Mouse (Mus musculus) heart, adult 2 months (tissue): ENCODE results near the gene Gab2. TPM values are rescaled to one million over a fixed set of nuclear protein-coding genes. Genes with fewer than 3 reads are reported as not detected.
A peak's percentile ranks its signal among the peaks of the same experiment; 100 is the strongest.

Experiments
- DNase-seq, 2 experiments: peaks; one replicate each; pipeline ENCODE4 v3.0.0; 2021
- H3K27ac ChIP-seq: fragments of 200-600 bp; 2 replicates; pipeline ENCODE4 v1.8.1; 2022
- H3K27me3 ChIP-seq: fragments of 200-500 bp; 2 replicates; pipeline ENCODE4 v1.6.1; 2012; ENCODE audit warnings: mild to moderate bottlenecking, low read length, inconsistent platforms, mixed read lengths; ENCODE audit not compliant: control insufficient read depth, insufficient read depth
- H3K36me3 ChIP-seq: fragments of 200-500 bp; 2 replicates; pipeline ENCODE4 v1.6.1; 2012; ENCODE audit warnings: low read length, inconsistent platforms; ENCODE audit not compliant: control insufficient read depth, insufficient read depth
- H3K4me1 ChIP-seq: fragments of 200-500 bp; 2 replicates; pipeline ENCODE4 v1.6.1; 2011; ENCODE audit warnings: low read length; ENCODE audit not compliant: control insufficient read depth, insufficient read depth
- H3K4me3 ChIP-seq: fragments of 200-600 bp; 2 replicates; pipeline ENCODE4 v1.8.1; 2022
- H3K79me2 ChIP-seq: fragments of 200-500 bp; replicated peaks from 2 replicates; pipeline ENCODE4 v1.6.1; 2012; ENCODE audit warnings: mild to moderate bottlenecking, inconsistent platforms, low read length, moderate library complexity, mixed read lengths; ENCODE audit not compliant: control insufficient read depth, insufficient read depth
- H3K9ac ChIP-seq: fragments of 200-500 bp; 2 replicates; pipeline ENCODE4 v1.6.1; 2012; ENCODE audit warnings: low read depth, mild to moderate bottlenecking, control low read depth, inconsistent platforms, low read length, mixed read lengths
- CTCF ChIP-seq: fragments of 200-600 bp; IDR thresholded peaks from 2 replicates; pipeline ENCODE4 v1.8.1; 2022; ENCODE audit warnings: antibody characterized with exemption, mild to moderate bottlenecking, moderate library complexity
- EP300 ChIP-seq: fragments of 200-500 bp; IDR thresholded peaks from 2 replicates; pipeline ENCODE4 v1.6.1; 2011; ENCODE audit warnings: low read depth, low read length, control low read depth; ENCODE audit not compliant: insufficient read depth
- POLR2A ChIP-seq: fragments of 200-500 bp; IDR thresholded peaks from 2 replicates; pipeline ENCODE4 v1.6.1; 2011; ENCODE audit warnings: mild to moderate bottlenecking, low read depth, low read length, control low read depth; ENCODE audit not compliant: insufficient read depth
- WGBS: fragments of 180-500 bp; shearing (Covaris S2); methylation state at CpG from one replicate; pipeline ENCODE4 v1.1.7; 2018; 5-methylcytosine and 5-hydroxymethylcytosine counted together
- intact Hi-C: fragments of 180-260 bp; cut with DNase I; formaldehyde crosslinking; loops from one replicate; pipeline ENCODE4 v1.15.1; 2025
- polyA plus RNA-seq: library from polyadenylated mRNA; depleted of rRNA; stranded (reverse); fragments of >200 nt; gene quantifications from 2 replicates; pipeline ENCODE4 v1.2.3, GENCODE M21; 2012
- total RNA-seq, 2 experiments: library from RNA; stranded (reverse); gene quantifications; 2 replicates each; pipeline ENCODE4 v1.2.3; 2021

Gab2 gene
- total and polyA plus RNA-seq, 3 experiments: 15.9 to 17.6 (median 16.4) TPM

DNA sequence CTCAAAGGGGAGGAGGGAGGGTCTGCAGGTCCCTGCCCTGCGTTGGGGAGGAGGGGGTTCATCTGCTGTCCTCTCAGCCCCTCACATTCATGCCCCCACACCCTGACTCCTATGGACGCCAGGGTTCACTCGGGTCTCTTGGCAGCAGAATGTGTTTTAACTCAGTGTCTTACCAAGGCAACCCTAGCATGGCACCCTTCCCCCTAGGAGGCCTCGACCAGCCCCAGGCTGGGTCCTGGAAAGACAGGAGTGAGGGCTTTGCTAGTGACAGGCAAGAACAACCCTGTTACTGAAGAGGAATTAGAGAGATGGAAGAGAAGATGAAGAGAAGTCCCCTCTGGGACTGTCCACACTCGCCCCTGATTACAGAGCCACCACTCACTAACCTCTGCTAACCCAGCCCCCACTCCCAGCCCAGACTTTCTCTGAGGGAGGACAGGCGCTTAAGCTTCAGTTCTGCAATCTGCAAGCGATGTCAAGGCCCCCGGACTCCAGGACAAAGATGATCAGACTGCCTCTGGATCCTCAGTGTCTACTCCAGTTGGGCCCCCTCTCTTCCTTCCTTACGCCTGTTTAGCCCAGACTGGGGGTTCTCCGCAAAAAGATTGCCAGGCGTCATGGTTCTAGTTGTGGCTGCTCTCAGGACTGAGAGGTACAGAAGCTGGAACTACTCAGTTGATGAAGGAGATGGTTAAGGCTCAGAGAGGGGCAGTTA is 249.7 kb downstream of the Gab2 start:
- peak overlapping the region; percentile 95 for H3K4me3 ChIP-seq
- H3K4me1 ChIP-seq: no peaks in the 10 kb centered on the region; the same call in 1 of the 2 replicates
- H3K27me3 ChIP-seq: no peaks in the 10 kb centered on the region
- TF ChIP-seq POLR2A: no peak
- TF ChIP-seq EP300: no peak
- no peak for TF ChIP-seq CTCF
- H3K27ac ChIP-seq: no peak overlapping the region
- intact Hi-C loops: loop anchor here (2.0 to 5.0 kb wide), 2 partner anchors 41 to 148 kb away; partner anchors contain the start of gene Alg8
- no peaks in the 10 kb centered on the region for H3K36me3 ChIP-seq
- H3K9ac ChIP-seq: no peak overlapping the region; the same call in 1 of the 2 replicates
- WGBS: 59% methylated on average over 11 of the region's 11 CpGs
- H3K79me2 ChIP-seq: no peaks in the 10 kb centered on the region
- no peak for DNase-seq

DNA sequence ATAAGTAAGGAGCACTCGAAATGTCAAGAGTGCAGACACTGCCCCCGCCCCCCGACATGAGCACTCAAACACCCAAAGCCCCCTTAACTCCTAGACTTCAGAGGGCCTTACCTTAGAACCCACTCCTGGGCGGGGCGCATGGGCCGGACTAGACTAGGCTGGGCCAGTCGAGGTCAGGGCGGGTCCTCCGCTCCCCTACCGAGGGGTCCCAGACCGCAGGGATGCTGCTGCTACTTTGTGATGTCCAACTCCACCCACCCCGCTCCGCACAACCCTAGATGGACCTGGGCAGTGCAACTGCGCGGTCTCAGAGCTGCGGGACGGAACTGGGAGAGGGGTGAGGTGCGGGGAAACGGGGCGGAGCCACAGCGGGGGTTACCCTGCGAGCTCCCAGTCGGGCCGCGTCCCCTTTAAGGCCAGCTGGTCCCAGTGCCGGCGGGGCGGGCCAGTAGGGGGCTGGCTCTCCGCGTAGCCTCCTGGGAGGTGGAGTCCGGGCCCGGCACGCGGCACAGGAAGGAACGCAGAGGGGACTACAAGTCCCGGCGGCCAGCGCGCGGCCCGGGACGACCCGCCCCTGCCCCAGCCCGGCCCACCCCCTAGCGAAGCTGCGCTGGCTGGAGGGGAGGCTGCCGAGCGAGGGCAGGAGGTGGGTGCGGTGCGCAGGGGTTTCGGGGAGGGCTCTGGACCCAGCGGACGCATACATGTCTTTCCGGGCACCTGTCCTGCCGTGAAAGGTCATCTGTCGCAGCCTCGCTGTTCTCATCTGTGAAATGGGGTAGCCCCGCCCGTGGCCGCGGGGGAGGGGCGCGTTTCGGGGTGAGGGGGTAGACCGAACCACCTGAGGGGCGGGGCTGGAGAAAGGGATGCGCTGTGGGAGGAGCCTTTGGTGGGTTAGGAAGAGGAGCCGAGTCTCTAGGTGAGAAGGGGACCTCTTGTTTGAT is 250.6 kb downstream of the Gab2 start, which contains the start of the genes Usp35 and Kctd21:
TSS of gene Usp35 (minus strand) at position 295 of the 941 bp plus-strand sequence.
TSS of gene Kctd21 (plus strand) at position 602 of the 941 bp plus-strand sequence.
- no peaks in the 10 kb centered on the region for H3K79me2 ChIP-seq
- under 1% methylated on average over 68 of the region's 68 CpGs for WGBS
- no peaks in the 10 kb centered on the region for H3K27me3 ChIP-seq
- H3K4me3 ChIP-seq: peak within 1 kb of the TSS; percentile 95
- peak within 1 kb of the TSS; percentile 84 for H3K9ac ChIP-seq
- peak; percentile 48 for TF ChIP-seq CTCF
- TF ChIP-seq EP300: no peak
- peak; percentile 59 for TF ChIP-seq POLR2A
- intact Hi-C loops: loop anchor here (2.0 to 5.0 kb wide), 2 partner anchors 40 to 147 kb away; partner anchors contain the start of gene Alg8
- peak within 1 kb of the TSS; percentile 91 for H3K27ac ChIP-seq
- H3K36me3 ChIP-seq: no peaks in the 10 kb centered on the region
- no peaks in the 10 kb centered on the region; the same call in 1 of the 2 replicates for H3K4me1 ChIP-seq
- peak; percentile 95 to 97 for DNase-seq

DNA sequence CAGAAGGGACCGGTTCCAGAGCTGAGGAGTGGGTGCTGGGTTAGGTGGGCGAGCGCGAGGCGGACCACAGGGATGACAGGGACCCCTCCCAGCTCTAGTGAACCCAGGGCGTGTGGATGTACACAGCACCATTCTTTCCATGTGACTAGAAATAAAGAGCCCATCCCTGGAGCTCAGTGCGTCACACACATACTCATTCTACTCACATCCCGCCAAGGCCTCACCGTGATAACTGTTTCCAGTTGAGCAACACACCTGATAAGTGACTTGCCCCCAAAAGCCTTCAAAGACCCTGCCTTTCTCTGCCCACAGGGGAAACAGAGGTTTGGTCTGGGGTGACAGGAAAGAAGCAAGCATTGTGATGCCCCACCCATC is 251.3 kb downstream of the Gab2 start:
- Histone ChIP-seq H3K79me2 (no peaks in the 10 kb centered on the region), H3K4me1 (no peaks in the 10 kb centered on the region; the same call in 1 of the 2 replicates), H3K4me3 (peak overlapping the region; percentile 95), H3K9ac (peak overlapping the region; percentile 80), H3K27ac (peak overlapping the region; percentile 91), H3K27me3 (no peaks in the 10 kb centered on the region), H3K36me3 (no peaks in the 10 kb centered on the region)
- 3% methylated on average over 9 of the region's 9 CpGs for WGBS
- intact Hi-C loops: loop anchor here (5.0 kb wide), 1 partner anchor 40 kb away; the partner anchor contains the start of gene Alg8
- DNase-seq: no peak
- TF ChIP-seq CTCF: no peak
- no peak for TF ChIP-seq POLR2A
- TF ChIP-seq EP300: no peak

DNA sequence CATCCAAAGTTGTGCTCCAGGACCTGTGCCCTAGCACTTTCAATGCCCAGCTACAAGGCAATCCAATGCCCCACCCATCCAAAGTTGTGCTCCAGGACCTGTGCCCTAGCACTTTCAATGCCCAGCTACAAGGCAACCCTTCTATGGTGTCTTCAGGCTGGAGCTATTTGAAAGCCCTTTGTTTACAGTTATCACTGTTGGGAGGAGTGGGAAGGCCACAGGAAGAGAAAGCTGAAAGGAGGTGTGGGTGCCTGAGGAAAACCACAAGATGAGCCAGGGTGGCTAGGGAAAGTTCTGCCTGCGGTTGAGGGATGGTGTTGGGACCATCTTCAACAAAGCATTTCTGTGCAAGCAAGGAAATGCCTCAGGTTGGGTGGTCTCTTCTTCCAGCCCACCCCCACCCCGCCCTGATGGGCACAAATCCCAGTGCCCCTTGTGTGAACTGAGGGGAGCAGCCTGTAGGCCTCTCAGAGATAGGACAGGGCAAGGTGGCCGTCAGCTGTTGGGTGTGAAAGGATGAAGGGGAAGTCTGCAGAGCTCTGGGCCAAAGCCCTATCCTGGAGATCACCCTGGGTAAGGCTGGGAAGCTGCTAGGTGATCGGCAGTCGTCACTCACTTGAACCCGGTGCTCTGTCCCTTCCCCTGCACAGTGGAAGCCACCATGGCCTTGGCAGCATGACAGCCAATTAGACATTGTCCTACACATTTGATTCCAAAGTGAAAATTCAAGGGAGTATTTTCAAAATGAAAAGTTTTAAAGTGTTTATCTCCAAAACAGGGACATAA is 251.9 kb downstream of the Gab2 start:
- intact Hi-C loops: loop anchor here (5.0 kb wide), 1 partner anchor 39 kb away; the partner anchor contains the start of gene Alg8
- Histone ChIP-seq H3K36me3 (no peaks in the 10 kb centered on the region), H3K27ac (no peak overlapping the region; the same call in 1 of the 2 replicates), H3K9ac (no peak overlapping the region), H3K27me3 (no peaks in the 10 kb centered on the region), H3K4me3 (peak overlapping the region; percentile 95; the same call in 1 of the 2 replicates), H3K4me1 (no peaks in the 10 kb centered on the region; the same call in 1 of the 2 replicates), H3K79me2 (no peaks in the 10 kb centered on the region)
- WGBS: 73% methylated on average over 6 of the region's 6 CpGs
- no peak for DNase-seq
- TF ChIP-seq POLR2A (no peak), CTCF (no peak), EP300 (no peak)

DNA sequence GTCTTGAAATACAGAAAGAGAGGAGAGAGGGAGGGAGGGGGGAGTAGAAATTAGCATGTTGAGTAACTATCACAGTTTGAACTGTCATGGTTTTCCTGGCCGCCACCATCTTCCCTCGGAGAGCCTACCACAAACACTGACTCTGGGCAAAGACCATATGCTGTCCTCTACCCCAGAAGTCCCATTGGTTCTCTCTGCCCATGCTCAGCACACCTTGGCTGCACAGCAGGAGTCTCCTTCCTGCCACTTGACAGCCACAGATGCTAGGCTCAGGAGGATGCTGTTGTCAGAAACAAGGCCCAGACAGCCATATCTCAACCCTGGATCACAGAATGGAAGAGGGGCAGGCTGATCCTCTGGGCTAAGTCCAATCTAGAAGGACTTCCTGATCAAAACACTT is 253.0 kb downstream of the Gab2 start:
- no peaks in the 10 kb centered on the region; the same call in 1 of the 2 replicates for H3K4me1 ChIP-seq
- intact Hi-C loops: loop anchor here (5.0 kb wide), 1 partner anchor 38 kb away; the partner anchor contains the start of gene Alg8
- no peak overlapping the region for H3K9ac ChIP-seq
- no peaks in the 10 kb centered on the region for H3K27me3 ChIP-seq
- H3K79me2 ChIP-seq: no peaks in the 10 kb centered on the region
- no peak overlapping the region for H3K4me3 ChIP-seq
- H3K27ac ChIP-seq: no peak overlapping the region
- WGBS: 97% methylated on average over 2 of the region's 2 CpGs
- TF ChIP-seq CTCF (no peak), POLR2A (no peak), EP300 (no peak)
- DNase-seq: no peak
- no peaks in the 10 kb centered on the region for H3K36me3 ChIP-seq
